Mouse (Mus musculus) cortical plate, adult 2 months (tissue): ENCODE measurements around the gene Dnajc24.

Experiments
- CTCF ChIP-seq: fragments of 200-500 bp; IDR thresholded peaks from 2 replicates; pipeline ENCODE4 v1.5.1; 2011; ENCODE audit warnings: mild to moderate bottlenecking, control low read depth, low read length; ENCODE audit not compliant: insufficient read depth; ENCODE audit errors: extremely low read depth
- POLR2A ChIP-seq: fragments of 200-500 bp; IDR thresholded peaks from 2 replicates; pipeline ENCODE4 v1.6.1; 2011; ENCODE audit warnings: mild to moderate bottlenecking, low read length, control low read depth; ENCODE audit not compliant: insufficient read depth; ENCODE audit errors: extremely low read depth

DNA sequence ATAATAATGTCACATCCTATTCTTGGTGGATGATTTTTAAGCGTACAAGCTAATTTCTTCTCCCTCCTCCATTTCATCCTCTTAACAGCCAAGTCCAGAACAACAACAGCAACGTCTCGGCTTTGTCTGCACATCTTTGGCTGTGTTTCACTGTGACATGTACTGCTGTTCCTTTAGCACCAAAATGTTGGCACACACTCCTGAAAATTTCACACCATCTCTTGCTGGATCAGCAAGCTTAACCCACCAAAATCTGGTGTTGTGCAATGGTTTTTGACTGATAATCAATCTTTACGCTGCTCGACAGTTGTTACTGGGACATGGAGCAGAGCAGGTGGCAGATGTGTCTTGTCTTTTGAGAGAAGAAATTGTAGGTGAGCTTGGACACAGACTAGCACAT, 38.6 kb upstream of the Dnajc24 start:
- TF ChIP-seq CTCF (no peak), POLR2A (no peak)
